Mouse (Mus musculus) cerebellum, postnatal 25 days (tissue): ENCODE results near the gene Btbd11.
"Not testable (repeated sequence)": the region's sequence is repeated elsewhere in the genome, so short reads cannot be mapped to it uniquely, and the experiment has no call there.

Experiments used
- DNase-seq, 2 experiments: peaks; one replicate each; pipeline ENCODE4 v3.0.0; 2021; ENCODE audit warnings: mixed read lengths in 2 of 2

Gene Btbd11

DNA sequence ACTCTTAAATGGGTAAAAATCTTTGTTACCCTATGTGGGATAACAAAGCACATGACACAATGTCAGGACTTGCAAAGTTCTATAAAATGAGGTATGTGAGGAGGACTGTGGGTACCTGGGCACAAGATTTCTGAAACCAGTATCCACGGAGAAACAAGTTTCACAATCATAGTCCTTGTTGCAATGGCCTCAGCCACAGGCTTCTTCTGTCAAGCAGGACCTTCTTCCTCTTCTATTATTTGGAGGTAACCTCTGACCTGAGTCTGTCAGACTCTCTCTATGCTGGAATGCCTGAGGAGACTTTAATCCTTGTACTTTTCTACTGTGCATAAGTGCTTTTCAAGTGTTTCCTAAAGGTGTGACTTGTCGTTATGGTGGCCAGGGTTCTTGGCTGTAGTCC lies 307.8 kb downstream of the Btbd11 start:
- not testable (repeated sequence) for DNase-seq

DNA sequence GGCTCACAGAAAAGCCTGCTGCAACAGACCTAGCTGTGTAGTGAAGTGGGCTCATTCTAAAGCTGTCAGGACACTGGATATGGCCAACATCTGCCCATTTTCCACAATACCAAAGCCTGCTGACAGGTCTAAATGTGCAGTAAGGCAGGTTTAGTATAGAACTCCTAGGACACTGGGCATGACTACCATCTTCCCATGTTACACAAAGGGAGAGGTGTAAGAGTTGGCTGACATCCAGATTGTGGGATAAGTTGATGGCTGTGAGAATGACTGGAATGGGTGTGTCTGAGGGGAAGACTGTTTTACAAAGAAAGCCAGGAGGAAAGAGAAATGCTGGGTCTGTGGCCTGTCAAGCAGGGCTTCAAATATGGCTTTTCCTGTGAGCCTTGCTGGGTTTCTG lies 313.1 kb downstream of the Btbd11 start:
- no peak for DNase-seq

DNA sequence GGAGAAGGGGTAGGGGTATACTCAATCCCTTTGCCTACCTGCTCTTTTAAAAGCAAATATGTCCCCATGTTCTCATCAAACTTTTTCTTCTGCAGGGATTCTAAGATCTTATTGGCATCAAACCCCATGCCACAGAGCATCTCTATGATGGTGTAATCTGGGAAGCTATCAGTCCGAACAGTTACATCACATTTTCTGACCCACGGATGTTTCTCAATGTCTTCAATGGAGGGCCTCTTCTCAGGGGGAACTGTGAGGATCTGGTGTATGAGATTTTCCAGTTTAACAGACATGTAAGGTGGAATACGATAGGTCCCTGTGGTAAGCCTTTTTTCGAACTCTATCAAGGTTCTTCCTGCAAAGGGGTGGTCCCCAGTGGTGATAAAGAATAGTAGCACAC lies 323.2 kb downstream of the Btbd11 start:
- not testable (repeated sequence) for DNase-seq
